Mouse (Mus musculus) myocyte (in vitro differentiated cells): Measurements from ENCODE around the gene C8b. TPM values are rescaled to one million over a fixed set of nuclear protein-coding genes. Genes with fewer than 3 reads are reported as not detected.

Source experiments
- H3K27me3 ChIP-seq: one replicate; pipeline ENCODE4 v1.6.1; 2011; ENCODE audit not compliant: control insufficient read depth, insufficient read depth, insufficient read length
- H3K36me3 ChIP-seq: one replicate; pipeline ENCODE4 v1.6.1; 2011; ENCODE audit not compliant: control insufficient read depth, insufficient read depth
- H3K4me2 ChIP-seq: one replicate; pipeline ENCODE4 v1.6.1; 2011; ENCODE audit warnings: low read depth, control low read depth
- H3K4me3 ChIP-seq: one replicate; pipeline ENCODE4 v1.5.1; 2011; ENCODE audit warnings: mild to moderate bottlenecking, control low read depth, moderate library complexity
- H3K79me2 ChIP-seq: one replicate; pipeline ENCODE4 v1.6.1; 2011; ENCODE audit not compliant: control insufficient read depth, insufficient read depth
- H3ac ChIP-seq: one replicate; pipeline ENCODE4 v1.6.1; 2011; ENCODE audit not compliant: control insufficient read depth, insufficient read length
- CEBPB ChIP-seq: IDR thresholded peaks from 2 replicates; pipeline ENCODE4 v1.6.1; 2011; ENCODE audit warnings: mild to moderate bottlenecking, moderate library complexity; ENCODE audit not compliant: poor library complexity, insufficient read depth, severe bottlenecking
- E2F4 ChIP-seq: IDR thresholded peaks from one replicate; pipeline ENCODE4 v1.6.1; 2011; ENCODE audit warnings: mild to moderate bottlenecking, control low read depth, moderate library complexity; ENCODE audit not compliant: insufficient read depth
- MAX ChIP-seq: IDR thresholded peaks from one replicate; pipeline ENCODE4 v1.6.1; 2011; ENCODE audit warnings: low read depth, mild to moderate bottlenecking, control low read depth
- MYOD1 ChIP-seq, 3 experiments: IDR thresholded peaks; one replicate each; pipeline ENCODE4 v1.6.1; 2011; ENCODE audit warnings: control low read depth in 2 of 3, low read depth in 2 of 3, mild to moderate bottlenecking in 2 of 3, moderate library complexity in 1 of 3; ENCODE audit not compliant: insufficient read length in 2 of 3, control insufficient read depth in 1 of 3
- MYOG ChIP-seq, 3 experiments: IDR thresholded peaks; one replicate each; pipeline ENCODE4 v1.6.1; 2011; ENCODE audit warnings: control low read depth in 2 of 3, low read depth in 2 of 3, mild to moderate bottlenecking in 2 of 3; ENCODE audit not compliant: insufficient read length in 2 of 3, control insufficient read depth in 1 of 3, insufficient read depth in 1 of 3
- POLR2A ChIP-seq: IDR thresholded peaks from one replicate; pipeline ENCODE4 v1.6.1; 2011; ENCODE audit warnings: low read depth, mild to moderate bottlenecking, control low read depth, moderate library complexity; ENCODE audit not compliant: insufficient read length
- POLR2AphosphoS2 ChIP-seq: IDR thresholded peaks from one replicate; pipeline ENCODE4 v1.6.1; 2011; ENCODE audit warnings: low read depth, control low read depth; ENCODE audit not compliant: insufficient read length
- REST ChIP-seq: IDR thresholded peaks from one replicate; pipeline ENCODE4 v1.6.1; 2011; ENCODE audit warnings: mild to moderate bottlenecking, control low read depth, moderate library complexity; ENCODE audit not compliant: insufficient read depth, insufficient read length
- SRF ChIP-seq: IDR thresholded peaks from one replicate; pipeline ENCODE4 v1.6.1; 2011; ENCODE audit warnings: low read depth; ENCODE audit not compliant: control insufficient read depth, insufficient read length
- TCF12 ChIP-seq: IDR thresholded peaks from one replicate; pipeline ENCODE4 v1.6.1; 2011; ENCODE audit warnings: mild to moderate bottlenecking, control low read depth; ENCODE audit not compliant: poor library complexity, insufficient read depth, severe bottlenecking
- TCF3 ChIP-seq: IDR thresholded peaks from one replicate; pipeline ENCODE4 v1.6.1; 2011; ENCODE audit warnings: low read depth, control low read depth; ENCODE audit not compliant: insufficient read length
- USF1 ChIP-seq: IDR thresholded peaks from one replicate; pipeline ENCODE4 v1.6.1; 2011; ENCODE audit warnings: low read depth, mild to moderate bottlenecking, control low read depth, moderate library complexity
- polyA plus RNA-seq: library from polyadenylated mRNA; unstranded; fragments of >200 nt; fragmentation: generic; extraction: Trizol; gene quantifications from one replicate; pipeline ENCODE4 v1.2.1, GENCODE M21; 2012; ENCODE audit warnings: missing spikeins

The C8b gene
- polyA plus RNA-seq, 1 experiment, result not detected

- no peak overlapping the region for H3K4me3 ChIP-seq
- no peak overlapping the region for H3K4me2 ChIP-seq
- TF ChIP-seq TCF12, result no peak
- TF ChIP-seq MYOD1 (IDR thresholded peaks at IDR 0.05; ENCODE audit: control insufficient read depth in 1 of 3, insufficient read length in 2 of 3, low read depth in 2 of 3), result no peak
- no peak for TF ChIP-seq MAX
- no peak for TF ChIP-seq POLR2AphosphoS2
- TF ChIP-seq MYOG (IDR thresholded peaks at IDR 0.05; ENCODE audit: control insufficient read depth in 1 of 3, insufficient read depth in 1 of 3, insufficient read length in 2 of 3, low read depth in 2 of 3), result no peak
- TF ChIP-seq USF1, result no peak
- no peak for TF ChIP-seq TCF3
- TF ChIP-seq E2F4, result no peak
- no peak for TF ChIP-seq REST
- no peak for TF ChIP-seq POLR2A
- TF ChIP-seq CEBPB, result no peak
- TF ChIP-seq SRF, result no peak
- H3K27me3 ChIP-seq, result no peaks in the 10 kb centered on the region
- H3K79me2 ChIP-seq, result no peaks in the 10 kb centered on the region
- H3ac ChIP-seq, result no peak overlapping the region
- no peaks in the 10 kb centered on the region for H3K36me3 ChIP-seq
Measured at GRCm38 (mm10) chr4:104804100-104804499, 38.0 kb downstream of the C8b start.

DNA sequence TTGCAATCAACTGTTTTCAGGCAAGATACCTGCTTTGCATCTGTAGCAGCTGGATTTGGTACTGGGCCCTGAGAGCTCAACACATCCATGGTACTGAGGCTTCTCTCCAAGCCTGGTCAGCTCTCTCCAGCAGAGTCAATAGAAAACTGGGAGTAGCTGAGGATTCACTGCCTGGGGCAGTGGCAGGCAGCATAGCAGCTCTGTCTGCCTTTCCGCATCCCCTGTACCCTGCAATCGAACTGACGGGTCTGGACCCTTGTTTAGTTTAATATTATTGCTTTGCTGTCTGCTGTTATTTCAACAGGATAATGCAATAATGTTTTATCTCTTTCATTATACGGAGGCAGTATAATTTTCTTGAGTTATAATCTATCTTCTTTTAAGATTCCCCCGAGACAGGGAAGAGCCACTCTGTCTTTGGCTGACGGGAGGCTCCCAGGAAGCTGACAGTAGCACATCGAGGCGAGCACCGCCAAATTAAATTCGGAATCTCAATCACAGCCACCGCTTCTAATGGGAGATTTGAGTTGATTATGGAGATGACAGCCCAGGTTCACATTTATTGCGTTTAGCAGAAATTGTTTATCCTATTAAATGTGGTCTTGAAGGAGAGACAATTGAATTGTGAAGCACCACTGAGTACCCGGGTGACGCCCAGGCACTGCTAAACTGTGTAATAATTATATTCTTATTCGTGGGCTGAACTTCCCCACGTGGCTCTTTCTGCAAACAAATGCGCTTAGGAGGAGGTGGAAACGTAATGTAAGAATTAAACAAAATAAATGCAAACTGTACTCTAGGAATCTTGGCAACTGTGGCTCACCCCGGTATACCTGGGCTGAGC is 39.5 kb downstream of the C8b start:
- TF ChIP-seq MYOG (IDR thresholded peaks at IDR 0.05; ENCODE audit: control insufficient read depth in 1 of 3, insufficient read depth in 1 of 3, insufficient read length in 2 of 3, low read depth in 2 of 3) (no peak), TCF12 (no peak), SRF (no peak), USF1 (no peak), TCF3 (no peak), REST (no peak), POLR2A (no peak), POLR2AphosphoS2 (no peak), MYOD1 (IDR thresholded peaks at IDR 0.05; ENCODE audit: control insufficient read depth in 1 of 3, insufficient read length in 2 of 3, low read depth in 2 of 3) (no peak), MAX (no peak), E2F4 (no peak), CEBPB (no peak)
- Histone ChIP-seq H3K4me2 (no peak overlapping the region), H3K36me3 (no peaks in the 10 kb centered on the region), H3K79me2 (no peaks in the 10 kb centered on the region), H3ac (no peak overlapping the region), H3K4me3 (no peak overlapping the region), H3K27me3 (no peaks in the 10 kb centered on the region)

GRCm38 (mm10) chr4:104810710-104811286 is 44.7 kb downstream of the C8b start:
- Histone ChIP-seq H3ac (no peak overlapping the region), H3K4me3 (no peak overlapping the region), H3K79me2 (no peaks in the 10 kb centered on the region), H3K4me2 (no peak overlapping the region), H3K36me3 (no peaks in the 10 kb centered on the region), H3K27me3 (no peaks in the 10 kb centered on the region)
- TF ChIP-seq SRF (no peak), E2F4 (no peak), MAX (no peak), TCF12 (no peak), MYOD1 (IDR thresholded peaks at IDR 0.05; ENCODE audit: control insufficient read depth in 1 of 3, insufficient read length in 2 of 3, low read depth in 2 of 3) (no peak), REST (no peak), USF1 (no peak), CEBPB (no peak), POLR2AphosphoS2 (no peak), MYOG (IDR thresholded peaks at IDR 0.05; ENCODE audit: control insufficient read depth in 1 of 3, insufficient read depth in 1 of 3, insufficient read length in 2 of 3, low read depth in 2 of 3) (no peak), TCF3 (no peak), POLR2A (no peak)

DNA sequence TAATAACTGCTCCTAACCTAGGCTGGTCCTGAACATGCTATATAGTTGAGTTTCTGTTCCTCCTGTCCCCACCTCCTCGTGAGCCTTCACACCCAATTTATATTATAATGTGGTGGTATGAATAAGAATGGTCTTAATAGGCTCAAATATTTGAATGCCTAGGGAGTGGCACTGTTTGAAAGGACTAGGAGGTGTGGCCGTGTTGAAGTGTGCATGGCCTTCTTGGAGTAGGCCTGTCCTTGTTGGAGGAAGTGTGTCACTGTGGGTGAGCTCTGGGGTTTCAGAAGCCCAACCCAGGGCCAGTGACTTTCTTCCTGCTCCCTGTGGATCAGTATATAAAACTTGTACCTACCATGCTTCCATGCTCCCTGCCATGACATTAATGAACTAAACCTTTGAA is 47.5 kb downstream of the C8b start:
- Histone ChIP-seq H3ac (no peak overlapping the region), H3K27me3 (no peaks in the 10 kb centered on the region), H3K4me2 (no peak overlapping the region), H3K36me3 (no peaks in the 10 kb centered on the region), H3K79me2 (no peaks in the 10 kb centered on the region), H3K4me3 (no peak overlapping the region)
- no peak for TF ChIP-seq MYOG (IDR thresholded peaks at IDR 0.05; ENCODE audit: control insufficient read depth in 1 of 3, insufficient read depth in 1 of 3, insufficient read length in 2 of 3, low read depth in 2 of 3)
- no peak for TF ChIP-seq TCF3
- TF ChIP-seq CEBPB, result no peak
- TF ChIP-seq REST, result no peak
- TF ChIP-seq MYOD1 (IDR thresholded peaks at IDR 0.05; ENCODE audit: control insufficient read depth in 1 of 3, insufficient read length in 2 of 3, low read depth in 2 of 3), result no peak
